Mouse (Mus musculus): ENCODE measurements around the gene Ttll5.

The Ttll5 gene

GRCm38 (mm10) chr12:85928513-85928912 lies 104.1 kb downstream of the Ttll5 start:
- no peak for DNase-seq (ENCODE audit: extremely low spot score)

GRCm38 (mm10) chr12:85929711-85930110 lies 105.3 kb downstream of the Ttll5 start:
- no peak for DNase-seq (ENCODE audit: extremely low spot score)

GRCm38 (mm10) chr12:85930713-85931112 lies 106.3 kb downstream of the Ttll5 start:
- DNase-seq (ENCODE audit: extremely low spot score), result no peak

GRCm38 (mm10) chr12:85933241-85933640 lies 108.8 kb downstream of the Ttll5 start:
- no peak for DNase-seq (ENCODE audit: extremely low spot score)

- DNase-seq (ENCODE audit: extremely low spot score), result no peak
Observed at GRCm38 (mm10) chr12:85937384-85937783, 112.9 kb downstream of the Ttll5 start.

- DNase-seq (ENCODE audit: extremely low spot score), result peak; percentile 8
Observed at GRCm38 (mm10) chr12:85943456-85943855, 119.0 kb downstream of the Ttll5 start.

- no peak for DNase-seq (ENCODE audit: extremely low spot score)
Observed at GRCm38 (mm10) chr12:85944419-85944818, 120.0 kb downstream of the Ttll5 start.

GRCm38 (mm10) chr12:85947161-85947560 lies 122.7 kb downstream of the Ttll5 start:
- DNase-seq (ENCODE audit: extremely low spot score), result no peak

- DNase-seq (ENCODE audit: extremely low spot score), result no peak
Observed at GRCm38 (mm10) chr12:85949667-85950066, 125.2 kb downstream of the Ttll5 start.

- DNase-seq (ENCODE audit: extremely low spot score), result no peak
Observed at GRCm38 (mm10) chr12:85950371-85950770, 125.9 kb downstream of the Ttll5 start.

GRCm38 (mm10) chr12:85951036-85951435 lies 126.6 kb downstream of the Ttll5 start:
- DNase-seq (ENCODE audit: extremely low spot score), result no peak

GRCm38 (mm10) chr12:85951822-85952221 lies 127.4 kb downstream of the Ttll5 start:
- no peak for DNase-seq (ENCODE audit: extremely low spot score)

GRCm38 (mm10) chr12:85952349-85952748 lies 127.9 kb downstream of the Ttll5 start:
- no peak for DNase-seq (ENCODE audit: extremely low spot score)

GRCm38 (mm10) chr12:85954167-85954566 lies 129.7 kb downstream of the Ttll5 start:
- no peak for DNase-seq (ENCODE audit: extremely low spot score)

GRCm38 (mm10) chr12:85955062-85955461 lies 130.6 kb downstream of the Ttll5 start:
- no peak for DNase-seq (ENCODE audit: extremely low spot score)

- DNase-seq (ENCODE audit: extremely low spot score), result no peak
Observed at GRCm38 (mm10) chr12:85955690-85956089, 131.2 kb downstream of the Ttll5 start.

GRCm38 (mm10) chr12:85956251-85956650 lies 131.8 kb downstream of the Ttll5 start:
- DNase-seq (ENCODE audit: extremely low spot score), result no peak

- DNase-seq (ENCODE audit: extremely low spot score), result no peak
Observed at GRCm38 (mm10) chr12:85958460-85958859, 134.0 kb downstream of the Ttll5 start.

- no peak for DNase-seq (ENCODE audit: extremely low spot score)
Observed at GRCm38 (mm10) chr12:85959822-85960501, 135.5 kb downstream of the Ttll5 start.

- DNase-seq (ENCODE audit: extremely low spot score), result no peak
Observed at GRCm38 (mm10) chr12:85960699-85961098, 136.2 kb downstream of the Ttll5 start.

GRCm38 (mm10) chr12:85963160-85963559 lies 138.7 kb downstream of the Ttll5 start:
- DNase-seq (ENCODE audit: extremely low spot score), result no peak

- no peak for DNase-seq (ENCODE audit: extremely low spot score)
Observed at GRCm38 (mm10) chr12:85963699-85964098, 139.2 kb downstream of the Ttll5 start.

GRCm38 (mm10) chr12:85964436-85964835 lies 140.0 kb downstream of the Ttll5 start:
- no peak for DNase-seq (ENCODE audit: extremely low spot score)

GRCm38 (mm10) chr12:85967812-85968211 lies 143.4 kb downstream of the Ttll5 start:
- no peak for DNase-seq (ENCODE audit: extremely low spot score)

Data from embryo, embryonic 9.5 days (tissue).